Mouse (Mus musculus) forebrain, embryonic 14.5 days (tissue): ENCODE measurements around the gene Maml3. TPM values are rescaled to one million over a fixed set of nuclear protein-coding genes. Genes with fewer than 3 reads are reported as not detected.

Experiments
- ATAC-seq: fragments of 200-750 bp; cut with Nextera tagmentation; 2 replicates; pipeline ENCODE4 v1.8.0; 2017; ENCODE audit warnings: mild to moderate bottlenecking, moderate library complexity
- DNase-seq: peaks from one replicate; pipeline ENCODE4 v3.0.0-alpha.2; 2015; ENCODE audit warnings: low spot score
- H3K27ac ChIP-seq: fragments of 300-500 bp; sonication (generic); 2 replicates; pipeline ENCODE4 v1.5.1; 2014; ENCODE audit warnings: low read depth, mild to moderate bottlenecking, control low read depth, low read length, moderate library complexity
- H3K27me3 ChIP-seq: fragments of 300-500 bp; sonication (generic); replicated peaks from 2 replicates; pipeline ENCODE4 v1.6.1; 2014; ENCODE audit warnings: low read length, control low read depth, mixed read lengths; ENCODE audit not compliant: control insufficient read depth, insufficient read depth
- H3K36me3 ChIP-seq: fragments of 300-500 bp; sonication (generic); 2 replicates; pipeline ENCODE4 v1.6.1; 2014; ENCODE audit warnings: low read length, control low read depth; ENCODE audit not compliant: control insufficient read depth, insufficient read depth
- H3K4me1 ChIP-seq: fragments of 300-500 bp; sonication (generic); 2 replicates; pipeline ENCODE4 v1.6.1; 2014; ENCODE audit warnings: antibody characterized with exemption, low read length, control low read depth; ENCODE audit not compliant: control insufficient read depth, insufficient read depth
- H3K4me2 ChIP-seq: fragments of 300-500 bp; sonication (generic); 2 replicates; pipeline ENCODE4 v1.6.1; 2014; ENCODE audit warnings: mild to moderate bottlenecking, control low read depth, low read length
- H3K4me3 ChIP-seq: fragments of 300-500 bp; sonication (generic); 2 replicates; pipeline ENCODE4 v1.5.1; 2014; ENCODE audit warnings: low read depth, low read length, control low read depth
- H3K9ac ChIP-seq: fragments of 300-500 bp; sonication (generic); 2 replicates; pipeline ENCODE4 v1.6.1; 2014; ENCODE audit warnings: mild to moderate bottlenecking, low read length, control low read depth, moderate library complexity
- H3K9me3 ChIP-seq: fragments of 300-500 bp; sonication (generic); replicated peaks from 2 replicates; pipeline ENCODE4 v1.6.1; 2016; ENCODE audit warnings: low read length, control low read depth, mixed read lengths; ENCODE audit not compliant: control insufficient read depth
- WGBS: fragments of 180-500 bp; shearing (Covaris S2); extraction: QIAGEN DNeasy Blood & Tissue Kit; methylation state at CpG from one replicate; pipeline ENCODE4 v1.1.7; 2014; 5-methylcytosine and 5-hydroxymethylcytosine counted together
- polyA plus RNA-seq: library from polyadenylated mRNA; unstranded; fragments of >200 nt; fragmentation: Nextera tagmentation; extraction: Ambion mirVana; gene quantifications from 2 replicates; pipeline ENCODE4 v1.2.1, GENCODE M21; 2014

The Maml3 gene
- polyA plus RNA-seq, 1 experiment from 2014 or later = 4.2 TPM

- no peak overlapping the region for H3K4me2 ChIP-seq
- no peak overlapping the region for H3K4me3 ChIP-seq
- peaks cover 7% of the 10 kb centered on the region; the same call in 1 of the 2 replicates for H3K36me3 ChIP-seq
- peak; percentile 32; the same call in 1 of the 2 replicates for ATAC-seq
- no peaks in the 10 kb centered on the region for H3K4me1 ChIP-seq
- H3K9ac ChIP-seq = no peak overlapping the region
- H3K9me3 ChIP-seq = peaks cover 2% of the 10 kb centered on the region; the same call in 1 of the 2 replicates
- H3K27me3 ChIP-seq = no peaks in the 10 kb centered on the region
- no peak for DNase-seq
- no peak overlapping the region for H3K27ac ChIP-seq
- 74% methylated on average over 7 of the region's 7 CpGs for WGBS
Observed at GRCm38 (mm10) chr3:51853610-51854009, 251.3 kb downstream of the Maml3 start.

- Histone ChIP-seq H3K36me3 (peaks cover 7% of the 10 kb centered on the region; the same call in 1 of the 2 replicates), H3K4me1 (no peaks in the 10 kb centered on the region), H3K27me3 (no peaks in the 10 kb centered on the region), H3K4me3 (no peak overlapping the region), H3K4me2 (no peak overlapping the region), H3K9ac (no peak overlapping the region), H3K9me3 (peaks cover 2% of the 10 kb centered on the region; the same call in 1 of the 2 replicates), H3K27ac (no peak overlapping the region)
- DNase-seq (no peak), ATAC-seq (no peak)
- 77% methylated on average over 3 of the region's 3 CpGs for WGBS
Observed at GRCm38 (mm10) chr3:51852692-51853091, 252.2 kb downstream of the Maml3 start.

GRCm38 (mm10) chr3:51851596-51851995 is 253.3 kb downstream of the Maml3 start:
- DNase-seq (no peak), ATAC-seq (no peak)
- Histone ChIP-seq H3K36me3 (peaks cover 7% of the 10 kb centered on the region; the same call in 1 of the 2 replicates), H3K9me3 (peaks cover 2% of the 10 kb centered on the region; the same call in 1 of the 2 replicates), H3K9ac (no peak overlapping the region), H3K4me3 (no peak overlapping the region), H3K4me2 (no peak overlapping the region), H3K27me3 (no peaks in the 10 kb centered on the region), H3K4me1 (no peaks in the 10 kb centered on the region), H3K27ac (no peak overlapping the region)
- WGBS = 63% methylated on average over 7 of the region's 7 CpGs

GRCm38 (mm10) chr3:51849462-51849861 is 255.4 kb downstream of the Maml3 start:
- Histone ChIP-seq H3K4me3 (no peak overlapping the region), H3K27me3 (no peaks in the 10 kb centered on the region), H3K9ac (no peak overlapping the region), H3K36me3 (no peaks in the 10 kb centered on the region), H3K27ac (no peak overlapping the region), H3K9me3 (peaks cover 2% of the 10 kb centered on the region; the same call in 1 of the 2 replicates), H3K4me2 (no peak overlapping the region), H3K4me1 (no peaks in the 10 kb centered on the region)
- WGBS = 87% methylated on average over 6 of the region's 6 CpGs
- ATAC-seq = no peak
- no peak for DNase-seq

GRCm38 (mm10) chr3:51847262-51847661 is 257.6 kb downstream of the Maml3 start:
- H3K36me3 ChIP-seq = no peaks in the 10 kb centered on the region
- H3K9me3 ChIP-seq = no peaks in the 10 kb centered on the region
- DNase-seq (no peak), ATAC-seq (no peak)
- H3K4me2 ChIP-seq = no peak overlapping the region
- H3K4me1 ChIP-seq = no peaks in the 10 kb centered on the region
- no peak overlapping the region for H3K9ac ChIP-seq
- no peak overlapping the region for H3K27ac ChIP-seq
- no peak overlapping the region for H3K4me3 ChIP-seq
- H3K27me3 ChIP-seq = no peaks in the 10 kb centered on the region
- WGBS = 95% methylated on average over 4 of the region's 4 CpGs

- Histone ChIP-seq H3K9me3 (no peaks in the 10 kb centered on the region), H3K4me1 (peaks cover 4% of the 10 kb centered on the region; the same call in 1 of the 2 replicates), H3K4me3 (no peak overlapping the region), H3K4me2 (no peak overlapping the region), H3K27ac (no peak overlapping the region), H3K9ac (no peak overlapping the region), H3K36me3 (no peaks in the 10 kb centered on the region), H3K27me3 (no peaks in the 10 kb centered on the region)
- WGBS = 88% methylated on average over 9 of the region's 9 CpGs
- DNase-seq = no peak
- no peak for ATAC-seq
Observed at GRCm38 (mm10) chr3:51844255-51844654, 260.6 kb downstream of the Maml3 start.

GRCm38 (mm10) chr3:51842140-51842539 is 262.7 kb downstream of the Maml3 start:
- H3K4me3 ChIP-seq = no peak overlapping the region
- no peak overlapping the region for H3K4me2 ChIP-seq
- H3K36me3 ChIP-seq = no peaks in the 10 kb centered on the region
- 60% methylated on average over 12 of the region's 12 CpGs for WGBS
- H3K9ac ChIP-seq = no peak overlapping the region
- H3K4me1 ChIP-seq = peaks cover 4% of the 10 kb centered on the region; the same call in 1 of the 2 replicates
- no peaks in the 10 kb centered on the region for H3K9me3 ChIP-seq
- ATAC-seq (no peak), DNase-seq (no peak)
- H3K27ac ChIP-seq = no peak overlapping the region
- no peaks in the 10 kb centered on the region for H3K27me3 ChIP-seq

GRCm38 (mm10) chr3:51841598-51841997 is 263.3 kb downstream of the Maml3 start:
- no peak overlapping the region for H3K27ac ChIP-seq
- 55% methylated on average over 12 of the region's 12 CpGs for WGBS
- H3K9me3 ChIP-seq = no peaks in the 10 kb centered on the region
- H3K4me2 ChIP-seq = no peak overlapping the region
- ATAC-seq (0 out of 2 replicates have a peak, but pooled peaks have one; percentile 42), DNase-seq (peak; percentile 25)
- H3K4me3 ChIP-seq = no peak overlapping the region
- H3K4me1 ChIP-seq = peaks cover 4% of the 10 kb centered on the region; the same call in 1 of the 2 replicates
- H3K27me3 ChIP-seq = no peaks in the 10 kb centered on the region
- H3K9ac ChIP-seq = no peak overlapping the region
- no peaks in the 10 kb centered on the region for H3K36me3 ChIP-seq

- DNase-seq (peak; percentile 62), ATAC-seq (peak; percentile 54; the same call in 1 of the 2 replicates)
- H3K27ac ChIP-seq = no peak overlapping the region
Observed at GRCm38 (mm10) chr3:51841177-51841576, 263.7 kb downstream of the Maml3 start.

More at GRCm38 (mm10) chr3:51841177-51841576, 263.7 kb downstream of the Maml3 start:
- no peaks in the 10 kb centered on the region for H3K9me3 ChIP-seq
- no peak overlapping the region for H3K9ac ChIP-seq
- no peak overlapping the region for H3K4me3 ChIP-seq
- 52% methylated on average over 6 of the region's 6 CpGs for WGBS
- peaks cover 4% of the 10 kb centered on the region; the same call in 1 of the 2 replicates for H3K4me1 ChIP-seq
- H3K4me2 ChIP-seq = no peak overlapping the region
- no peaks in the 10 kb centered on the region for H3K36me3 ChIP-seq
- no peaks in the 10 kb centered on the region for H3K27me3 ChIP-seq
